Comparison of ENCODE assay signal across 9 mouse cellular contexts in the genomic region with DNA sequence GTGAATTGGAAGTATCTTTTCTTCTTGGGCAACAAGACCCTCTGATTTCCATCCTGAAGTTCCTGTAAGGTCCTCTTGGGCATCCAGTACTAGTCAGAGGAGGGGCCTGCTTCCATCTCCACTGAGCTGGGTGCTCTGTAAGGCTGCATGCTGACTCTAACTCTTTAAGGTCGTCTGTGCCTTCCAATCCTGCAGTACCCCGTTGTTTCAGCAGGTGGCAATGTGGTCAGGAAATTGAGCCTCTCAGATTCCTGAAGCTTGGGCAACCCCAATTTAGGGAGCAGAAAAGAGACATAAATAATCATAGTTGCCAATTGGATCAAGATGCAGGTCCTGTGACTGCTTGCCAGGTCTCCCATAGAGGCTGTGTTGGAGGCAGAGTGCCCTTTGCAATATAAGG. TPM values are rescaled to one million over a fixed set of nuclear protein-coding genes. Genes with fewer than 3 reads are reported as not detected.
DNase-seq lines count a peak whose midpoint lies in the region; ATAC-seq and TF ChIP-seq lines count a peak whose summit lies in the region.
"Had no signal": no experiment of that assay in that cellular context is flagged by ENCODE, and none has a peak within 500 bp of the region (broad histone marks: within the 10 kb centered on the region; RNA-seq: fewer than 3 reads in every experiment).

No protein-coding gene starts in this region.

- H3K27ac ChIP-seq in testis, adult 2 months (ENCODE audit: control insufficient read depth, insufficient read depth, low read depth, low read length): no peak overlapping the region
- no peak overlapping the region for H3K27ac ChIP-seq in limb, embryonic 12.5 days
- H3K27ac ChIP-seq: embryonic facial prominence, embryonic 13.5 days had no signal

- no peaks in the 10 kb centered on the region for H3K9me3 ChIP-seq in limb, embryonic 12.5 days
- H3K9me3 ChIP-seq: embryonic facial prominence, embryonic 13.5 days had no signal

- no peak for DNase-seq in testis, postnatal 14 days (ENCODE audit: low spot score)
- peak; percentile 25 for DNase-seq in cerebellum, adult 8-10 months
- peak; percentile 44 to 75 for DNase-seq in frontal cortex, postnatal 10 days (ENCODE audit: low spot score in 2 of 2)
- peak; percentile 20 to 67 for DNase-seq in kidney, adult 8-10 months
- DNase-seq in natural killer cell, adult 2 months (ENCODE audit: low spot score in 2 of 2): peak; percentile 12 to 31
- peak; percentile 81 for DNase-seq in testis, postnatal 10 days (ENCODE audit: low spot score)

- H3K36me3 ChIP-seq in testis, adult 2 months (ENCODE audit: control insufficient read depth, insufficient read depth, low read length): no peaks in the 10 kb centered on the region
- no peaks in the 10 kb centered on the region for H3K36me3 ChIP-seq in limb, embryonic 12.5 days
- H3K36me3 ChIP-seq: embryonic facial prominence, embryonic 13.5 days had no signal

- peak; percentile 64; the same call in 1 of the 2 replicates for ATAC-seq in limb, embryonic 12.5 days (ENCODE audit: insufficient number of reproducible peaks, insufficient read depth, low FRiP score, low TSS enrichment, low read depth)

- no peak overlapping the region for H3K4me2 ChIP-seq in limb, embryonic 12.5 days
- H3K4me2 ChIP-seq: embryonic facial prominence, embryonic 13.5 days had no signal

- peak; percentile 52; the same call in 1 of the 2 replicates for TF ChIP-seq CTCF in testis, adult 2 months (IDR thresholded peaks at IDR 0.05; ENCODE audit: control insufficient read depth, insufficient read depth, insufficient replicate concordance, low read depth, low read length)

- H3K9ac ChIP-seq in limb, embryonic 12.5 days (replicated peaks): no peak overlapping the region
- H3K9ac ChIP-seq: embryonic facial prominence, embryonic 13.5 days had no signal

- H3K4me1 ChIP-seq in testis, adult 2 months (ENCODE audit: control insufficient read depth, insufficient read depth, low read length): no peaks in the 10 kb centered on the region
- no peaks in the 10 kb centered on the region for H3K4me1 ChIP-seq in limb, embryonic 12.5 days (replicated peaks)
- H3K4me1 ChIP-seq: embryonic facial prominence, embryonic 13.5 days had no signal

- 1% methylated on average over 2 of the region's 2 CpGs for WGBS in limb, embryonic 12.5 days

- TF ChIP-seq POLR2A in testis, adult 2 months (IDR thresholded peaks at IDR 0.05; ENCODE audit: control insufficient read depth, low read depth, low read length): no peak

- H3K4me3 ChIP-seq in testis, adult 2 months (ENCODE audit: control insufficient read depth, low read depth, low read length): no peak overlapping the region
- H3K4me3 ChIP-seq in limb, embryonic 12.5 days (replicated peaks): no peak overlapping the region
- H3K4me3 ChIP-seq: embryonic facial prominence, embryonic 13.5 days had no signal

- H3K27me3 ChIP-seq in testis, adult 2 months (ENCODE audit: control insufficient read depth, insufficient read depth, low read length): no peaks in the 10 kb centered on the region
- peaks cover 5% of the 10 kb centered on the region; the same call in 1 of the 2 replicates for H3K27me3 ChIP-seq in limb, embryonic 12.5 days
- H3K27me3 ChIP-seq: embryonic facial prominence, embryonic 13.5 days had no signal

RNA-seq across cellular contexts. Expression of gene Cdca7l, which starts 31.5 kb away (rescaled TPM):
- 3.4 and 6.4 TPM in 2 replicates for polyA plus RNA-seq in testis, adult 2 months (2012; rRNA removed)
- 39.2 and 40.9 TPM in 2 replicates for polyA plus RNA-seq in limb, embryonic 12.5 days (2016; fragmentation: Nextera tagmentation; extraction: Ambion mirVana)
